Mouse (Mus musculus): ENCODE measurements around the gene Cd8a.

DNA sequence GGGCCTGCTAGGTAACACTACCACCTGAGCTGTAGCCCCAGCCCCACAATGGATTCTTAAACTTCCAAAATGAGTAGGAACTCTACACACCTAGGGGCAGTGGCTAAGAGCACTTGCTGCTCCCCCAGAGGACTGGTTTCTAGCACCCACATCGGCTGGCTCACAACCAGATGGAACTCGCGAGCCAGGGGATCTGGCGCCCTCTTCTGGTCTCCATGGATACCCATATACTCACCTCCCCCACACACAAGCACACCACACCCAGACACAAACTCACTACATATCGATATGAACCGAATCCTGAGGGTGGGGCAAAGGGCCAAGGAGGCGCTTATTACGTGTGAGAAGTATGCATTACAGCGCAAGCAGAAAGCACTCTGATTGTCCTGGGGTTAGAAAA is 25.2 kb upstream of the Cd8a start:
- no peak for TF ChIP-seq CTCF (IDR thresholded peaks at IDR 0.05; ENCODE audit: low read depth)
- no peak for TF ChIP-seq EP300 (IDR thresholded peaks at IDR 0.05; ENCODE audit: low read depth)
